Mouse (Mus musculus) 3134 (cell line): ENCODE results near the gene Acat2.
"Not testable (repeated sequence)": the region's sequence is repeated elsewhere in the genome, so short reads cannot be mapped to it uniquely, and the experiment has no call there.

Experiments used
- DNase-seq: peaks from one replicate; pipeline ENCODE4 v3.0.0-alpha.2; 2011; ENCODE audit warnings: low spot score; ENCODE audit not compliant: insufficient read length; ENCODE audit errors: extremely low read depth

The Acat2 gene

GRCm38 (mm10) chr17:12960331-12960873 is at the start of gene Acat2:
Acat2 (minus strand) TSS chr17:12960747.
- DNase-seq = peak; percentile 98

GRCm38 (mm10) chr17:13009887-13010286 is 49.3 kb upstream of the Acat2 start:
- DNase-seq = peak; percentile 85

- DNase-seq = no peak
These were observed 48.0 kb upstream of the Acat2 start for GRCm38 (mm10) chr17:13008528-13008927.

GRCm38 (mm10) chr17:13007730-13008425 is 47.3 kb upstream of the Acat2 start:
- peak; percentile 98 for DNase-seq

- no peak for DNase-seq
These were observed 46.4 kb upstream of the Acat2 start for GRCm38 (mm10) chr17:13006984-13007383.

- not testable (repeated sequence) for DNase-seq
These were observed 46.0 kb upstream of the Acat2 start, which contains the start of gene Sod2 for GRCm38 (mm10) chr17:13006546-13006945. Sod2 (plus strand) TSS chr17:13006846.

- not testable (repeated sequence) for DNase-seq
These were observed 43.9 kb upstream of the Acat2 start for GRCm38 (mm10) chr17:13004436-13004835.

- DNase-seq = not testable (repeated sequence)
These were observed 41.7 kb upstream of the Acat2 start for GRCm38 (mm10) chr17:13002243-13002642.

- no peak for DNase-seq
These were observed 38.5 kb upstream of the Acat2 start for GRCm38 (mm10) chr17:12999069-12999468.

- DNase-seq = no peak
These were observed 37.3 kb upstream of the Acat2 start for GRCm38 (mm10) chr17:12997890-12998289.

GRCm38 (mm10) chr17:12996345-12996744 is 35.8 kb upstream of the Acat2 start:
- no peak for DNase-seq

GRCm38 (mm10) chr17:12994069-12994468 is 33.5 kb upstream of the Acat2 start, which contains the start of gene Wtap:
Wtap (minus strand) TSS chr17:12994169.
- DNase-seq = no peak

GRCm38 (mm10) chr17:12992470-12992991 is 32.0 kb upstream of the Acat2 start:
- peak; percentile 99 for DNase-seq

GRCm38 (mm10) chr17:12991635-12992358 is 31.2 kb upstream of the Acat2 start:
- DNase-seq = peak; percentile 86

- no peak for DNase-seq
These were observed 30.7 kb upstream of the Acat2 start for GRCm38 (mm10) chr17:12991194-12991634.

GRCm38 (mm10) chr17:12990567-12991145 is 30.1 kb upstream of the Acat2 start:
- DNase-seq = no peak

- DNase-seq = not testable (repeated sequence)
These were observed 27.5 kb upstream of the Acat2 start for GRCm38 (mm10) chr17:12988096-12988495.

- no peak for DNase-seq
These were observed 23.4 kb upstream of the Acat2 start for GRCm38 (mm10) chr17:12983988-12984387.

GRCm38 (mm10) chr17:12978546-12978945 is 18.0 kb upstream of the Acat2 start:
- DNase-seq = no peak

- no peak for DNase-seq
These were observed 13.3 kb upstream of the Acat2 start for GRCm38 (mm10) chr17:12973851-12974250.

- no peak for DNase-seq
These were observed 6.6 kb upstream of the Acat2 start for GRCm38 (mm10) chr17:12967173-12967572.
